Mouse (Mus musculus) bone marrow macrophage, adult 2 months (primary cell): Measurements from ENCODE around the gene Hoxb1.

Source experiments
- CTCF ChIP-seq: IDR thresholded peaks from 2 replicates; pipeline ENCODE4 v1.5.1; 2012; ENCODE audit warnings: low read depth, mild to moderate bottlenecking, low read length, moderate library complexity
- POLR2A ChIP-seq: IDR thresholded peaks from 2 replicates; pipeline ENCODE4 v1.6.1; 2012; ENCODE audit warnings: mild to moderate bottlenecking, low read depth, low read length, borderline replicate concordance

DNA sequence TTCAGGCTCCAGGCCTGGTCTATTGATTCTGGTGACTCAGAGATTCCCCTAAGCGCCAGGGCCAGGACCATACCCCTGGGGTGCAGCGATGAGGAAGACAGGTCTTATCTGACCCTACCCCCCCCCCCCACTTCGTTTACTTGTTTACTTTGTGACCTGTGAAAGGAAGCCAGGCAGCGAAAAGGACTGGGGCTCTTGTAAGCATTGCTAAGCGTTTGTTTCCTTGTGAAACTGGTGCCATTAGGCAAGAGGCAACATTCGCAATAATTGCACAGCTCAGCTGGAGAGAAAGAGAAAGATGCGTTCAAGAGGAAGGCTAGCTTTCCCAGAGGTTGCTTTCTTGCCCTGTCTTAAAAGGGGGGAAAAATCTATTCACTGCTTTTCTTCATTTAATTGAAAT, 3.6 kb downstream of the Hoxb1 start:
- TF ChIP-seq CTCF: no peak
- no peak for TF ChIP-seq POLR2A
